Mouse (Mus musculus): ENCODE measurements around the gene Lpar3.

- TF ChIP-seq POLR2A (IDR thresholded peaks at IDR 0.05; ENCODE audit: low read depth, low read length) (no peak), CTCF (conservative IDR thresholded peaks at IDR 0.05; ENCODE audit: insufficient read depth, insufficient read length, low read depth, low read length) (no peak)
Observed at GRCm38 (mm10) chr3:146225061-146225761, 4.4 kb downstream of the Lpar3 start.

Data from kidney, adult 2 months (tissue).